Mouse (Mus musculus) small intestine, adult 2 months (tissue): Measurements from ENCODE around the gene Fam71b.

Source experiments
- CTCF ChIP-seq: fragments of 200-500 bp; IDR thresholded peaks from 2 replicates; pipeline ENCODE4 v1.5.1; 2012; ENCODE audit warnings: low read depth, mild to moderate bottlenecking, control low read depth, inconsistent platforms, low read length, moderate library complexity, mixed read lengths; ENCODE audit not compliant: insufficient replicate concordance, insufficient read length; ENCODE audit errors: extremely low read depth
- POLR2A ChIP-seq: fragments of 200-500 bp; IDR thresholded peaks from 2 replicates; pipeline ENCODE4 v1.6.1; 2012; ENCODE audit warnings: low read depth, mild to moderate bottlenecking, control low read depth, inconsistent platforms, low read length, moderate library complexity

DNA sequence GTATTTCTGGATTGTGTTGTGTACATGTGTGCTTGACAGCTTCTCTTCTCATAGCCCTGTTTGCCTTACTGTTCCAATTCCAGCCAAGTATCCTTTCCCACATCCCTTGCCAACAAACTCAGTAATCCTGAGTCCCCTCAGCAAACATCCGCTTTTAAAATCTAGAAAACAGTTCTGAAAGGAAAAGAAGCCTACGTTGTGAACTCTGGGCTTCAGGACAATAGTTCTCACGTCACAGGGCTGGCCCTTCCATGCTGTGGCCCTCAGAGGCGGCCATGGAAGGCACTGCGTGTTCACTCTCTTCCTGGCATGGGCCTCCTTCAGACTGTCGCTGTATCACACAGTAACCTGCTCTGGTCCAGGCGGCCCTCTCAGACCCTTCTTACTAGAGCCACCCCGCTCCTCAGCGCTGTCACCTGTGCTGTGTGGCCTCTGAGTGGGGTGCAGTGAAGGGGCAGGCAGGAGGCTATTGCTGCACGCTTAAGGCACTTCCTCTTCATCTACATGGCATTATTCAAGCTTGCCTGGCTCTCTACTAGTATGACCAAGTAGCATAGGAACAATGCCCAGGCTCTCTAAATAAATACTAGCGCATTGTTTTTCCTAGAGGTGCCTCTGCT, 53.2 kb downstream of the Fam71b start:
- TF ChIP-seq POLR2A (no peak), CTCF (no peak)
